Mouse (Mus musculus) frontal cortex, postnatal 25 days (tissue): Measurements from ENCODE around the gene Tuba3a.

Source experiments
- DNase-seq, 2 experiments: peaks; one replicate each; pipeline ENCODE4 v3.0.0; 2022; ENCODE audit warnings: low spot score in 2 of 2

Gene Tuba3a

GRCm38 (mm10) chr6:125285890-125286289, at the start of gene Tuba3a:
Gene Tuba3a, minus strand, starts transcription at chr6:125286042.
- DNase-seq: no peak

- DNase-seq: no peak
Observed at GRCm38 (mm10) chr6:125334356-125334755, 48.5 kb upstream of the Tuba3a start.

- DNase-seq: no peak
Observed at GRCm38 (mm10) chr6:125333112-125333899, 47.5 kb upstream of the Tuba3a start.

GRCm38 (mm10) chr6:125330626-125331326, 44.9 kb upstream of the Tuba3a start:
- peak; percentile 41 to 57 for DNase-seq

GRCm38 (mm10) chr6:125328243-125328642, 42.4 kb upstream of the Tuba3a start:
- DNase-seq: no peak

GRCm38 (mm10) chr6:125325337-125325736, 39.5 kb upstream of the Tuba3a start:
- no peak for DNase-seq

GRCm38 (mm10) chr6:125323547-125323946, 37.7 kb upstream of the Tuba3a start:
- DNase-seq: no peak

- DNase-seq: no peak
Observed at GRCm38 (mm10) chr6:125322794-125323193, 37.0 kb upstream of the Tuba3a start.

GRCm38 (mm10) chr6:125321114-125321855, 35.4 kb upstream of the Tuba3a start:
- no peak for DNase-seq

GRCm38 (mm10) chr6:125320323-125320722, 34.5 kb upstream of the Tuba3a start, which contains the start of gene Scnn1a:
Gene Scnn1a, plus strand, starts transcription at chr6:125320659.
- no peak for DNase-seq

GRCm38 (mm10) chr6:125319919-125320296, 34.1 kb upstream of the Tuba3a start:
- no peak for DNase-seq

GRCm38 (mm10) chr6:125318981-125319918, 33.4 kb upstream of the Tuba3a start:
- DNase-seq: no peak

GRCm38 (mm10) chr6:125317077-125317476, 31.2 kb upstream of the Tuba3a start:
- DNase-seq: no peak

GRCm38 (mm10) chr6:125314746-125315145, 28.9 kb upstream of the Tuba3a start:
- no peak for DNase-seq

GRCm38 (mm10) chr6:125314231-125314563, 28.4 kb upstream of the Tuba3a start:
- DNase-seq: no peak

- peak in 1 of 2 experiments; percentile 27 for DNase-seq
Observed at GRCm38 (mm10) chr6:125313546-125314230, 27.8 kb upstream of the Tuba3a start, which contains the start of gene Ltbr. Gene Ltbr, minus strand, starts transcription at chr6:125313885.

- no peak for DNase-seq
Observed at GRCm38 (mm10) chr6:125312581-125313355, 26.9 kb upstream of the Tuba3a start.

GRCm38 (mm10) chr6:125312171-125312570, 26.3 kb upstream of the Tuba3a start:
- DNase-seq: no peak

- DNase-seq: no peak
Observed at GRCm38 (mm10) chr6:125309406-125309805, 23.6 kb upstream of the Tuba3a start.

GRCm38 (mm10) chr6:125308921-125309320, 23.1 kb upstream of the Tuba3a start:
- no peak for DNase-seq
